Mouse (Mus musculus): ENCODE measurements around the gene Slc25a26.

GRCm38 (mm10) chr6:94647574-94648430 lies 147.7 kb downstream of the Slc25a26 start:
- TF ChIP-seq POLR2A (IDR thresholded peaks at IDR 0.05; ENCODE audit: borderline replicate concordance, low read depth, low read length) (no peak), CTCF (IDR thresholded peaks at IDR 0.05; ENCODE audit: low read depth, low read length) (no peak)
